Mouse (Mus musculus) cerebellum, postnatal 10 days (tissue): ENCODE results near the gene Zfp827.
"Not testable (repeated sequence)": the region's sequence is repeated elsewhere in the genome, so short reads cannot be mapped to it uniquely, and the experiment has no call there.

Experiments used
- DNase-seq, 2 experiments: peaks; one replicate each; pipeline ENCODE4 v3.0.0; 2021; ENCODE audit warnings: mixed read lengths in 2 of 2

The Zfp827 gene

GRCm38 (mm10) chr8:79113533-79113932 lies 85.3 kb downstream of the Zfp827 start:
- no peak for DNase-seq

- no peak for DNase-seq
Observed at GRCm38 (mm10) chr8:79114561-79114960, 86.3 kb downstream of the Zfp827 start.

- no peak for DNase-seq
Observed at GRCm38 (mm10) chr8:79116436-79116835, 88.2 kb downstream of the Zfp827 start.

- DNase-seq = no peak
Observed at GRCm38 (mm10) chr8:79117711-79118110, 89.5 kb downstream of the Zfp827 start.

- DNase-seq = no peak
Observed at GRCm38 (mm10) chr8:79121614-79122013, 93.4 kb downstream of the Zfp827 start.

GRCm38 (mm10) chr8:79124231-79124630 lies 96.0 kb downstream of the Zfp827 start:
- no peak for DNase-seq

- peak; percentile 26 to 37 for DNase-seq
Observed at GRCm38 (mm10) chr8:79127211-79127816, 99.1 kb downstream of the Zfp827 start.

- not testable (repeated sequence) for DNase-seq
Observed at GRCm38 (mm10) chr8:79128534-79128933, 100.3 kb downstream of the Zfp827 start.

- no peak for DNase-seq
Observed at GRCm38 (mm10) chr8:79139614-79140013, 111.4 kb downstream of the Zfp827 start.

GRCm38 (mm10) chr8:79140981-79141380 lies 112.7 kb downstream of the Zfp827 start:
- DNase-seq = peak; percentile 27

- no peak for DNase-seq
Observed at GRCm38 (mm10) chr8:79141592-79141991, 113.4 kb downstream of the Zfp827 start.

- DNase-seq = no peak
Observed at GRCm38 (mm10) chr8:79143729-79144128, 115.5 kb downstream of the Zfp827 start.

GRCm38 (mm10) chr8:79145210-79145609 lies 117.0 kb downstream of the Zfp827 start:
- DNase-seq = peak; percentile 43 to 54

- no peak for DNase-seq
Observed at GRCm38 (mm10) chr8:79145626-79146025, 117.4 kb downstream of the Zfp827 start.

GRCm38 (mm10) chr8:79148799-79149198 lies 120.6 kb downstream of the Zfp827 start:
- no peak for DNase-seq

GRCm38 (mm10) chr8:79149880-79150279 lies 121.6 kb downstream of the Zfp827 start:
- no peak for DNase-seq

GRCm38 (mm10) chr8:79150544-79151192 lies 122.4 kb downstream of the Zfp827 start:
- no peak for DNase-seq

- no peak for DNase-seq
Observed at GRCm38 (mm10) chr8:79151644-79152043, 123.4 kb downstream of the Zfp827 start.

GRCm38 (mm10) chr8:79153201-79153600 lies 125.0 kb downstream of the Zfp827 start:
- no peak for DNase-seq

- no peak for DNase-seq
Observed at GRCm38 (mm10) chr8:79153637-79154036, 125.4 kb downstream of the Zfp827 start.

GRCm38 (mm10) chr8:79155556-79156161 lies 127.4 kb downstream of the Zfp827 start:
- DNase-seq = no peak

- DNase-seq = no peak
Observed at GRCm38 (mm10) chr8:79157366-79157765, 129.1 kb downstream of the Zfp827 start.

- DNase-seq = no peak
Observed at GRCm38 (mm10) chr8:79158357-79158756, 130.1 kb downstream of the Zfp827 start.

- no peak for DNase-seq
Observed at GRCm38 (mm10) chr8:79159397-79159796, 131.2 kb downstream of the Zfp827 start.
